Mouse (Mus musculus): ENCODE measurements at regions not wholly inside any gene's neighbourhood (a gene's known extent, or its start where the extent isn't known, plus 50 kb on each side); places are given as distances from the start of the nearest gene placed in this dataset.

DNA sequence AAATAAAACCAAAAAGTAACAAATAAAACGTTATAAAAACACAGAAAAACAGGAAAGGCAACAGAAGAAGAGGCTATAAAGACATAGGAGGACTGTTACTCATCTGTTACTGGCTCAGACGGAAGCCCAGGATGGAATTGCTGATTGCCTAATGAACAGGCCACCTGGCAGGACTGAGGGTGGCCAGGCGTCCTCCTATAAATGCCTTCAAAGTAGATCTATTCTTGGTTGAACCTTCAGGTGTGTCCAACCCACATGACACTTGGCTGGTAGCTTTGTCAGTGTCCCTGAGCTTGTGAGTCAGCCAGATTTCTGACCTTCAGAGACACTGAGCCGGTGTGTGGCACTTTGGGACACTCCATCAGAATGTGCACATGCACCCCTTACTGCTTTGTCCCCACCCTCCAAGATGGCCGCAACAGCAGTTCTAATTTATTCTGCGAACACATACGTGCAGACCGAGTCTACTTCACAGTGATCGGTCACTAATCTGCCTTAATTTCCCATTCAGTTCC lies 222.5 kb upstream of the Runx1 start:
- DNase-seq, result peak; percentile 24 to 52

DNA sequence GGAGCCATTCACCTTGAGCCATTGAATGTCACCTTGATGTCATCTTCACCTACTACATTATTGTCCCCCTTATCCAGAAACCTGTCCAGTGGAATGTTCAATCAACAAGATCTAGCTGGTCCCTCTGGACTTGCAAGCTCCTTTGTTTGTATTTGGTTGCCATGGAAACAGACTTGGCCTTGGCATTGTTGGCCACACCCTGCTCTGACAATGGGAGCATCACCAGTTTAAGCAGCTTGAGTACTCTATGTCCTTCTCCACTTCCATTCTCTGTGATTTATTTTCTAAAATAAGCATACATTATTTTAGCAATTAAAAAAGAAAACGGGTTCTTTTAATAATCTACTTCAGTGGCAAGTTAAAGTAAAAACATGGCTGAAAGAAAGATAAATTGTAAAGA lies 221.6 kb upstream of the Runx1 start:
- DNase-seq, result no peak

DNA sequence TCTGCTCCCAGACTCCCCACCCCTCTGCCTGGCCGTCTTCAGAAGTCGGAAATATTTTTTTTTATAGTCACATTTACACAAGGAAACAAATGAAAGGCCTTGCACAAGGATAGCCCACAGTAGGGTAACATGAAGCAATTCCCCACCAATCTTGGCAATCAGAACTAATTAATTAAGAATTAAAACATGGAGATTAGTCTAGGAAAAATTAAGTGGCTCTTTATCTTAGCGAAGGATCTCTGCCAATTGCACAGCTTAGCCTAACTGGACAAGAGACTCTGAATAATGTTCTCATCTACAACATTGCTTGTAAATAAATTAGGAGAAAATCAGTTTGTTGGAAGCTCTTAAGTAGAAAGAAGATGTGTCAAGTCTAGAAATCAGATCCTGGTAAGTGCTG lies 220.3 kb upstream of the Runx1 start:
- no peak for DNase-seq

DNA sequence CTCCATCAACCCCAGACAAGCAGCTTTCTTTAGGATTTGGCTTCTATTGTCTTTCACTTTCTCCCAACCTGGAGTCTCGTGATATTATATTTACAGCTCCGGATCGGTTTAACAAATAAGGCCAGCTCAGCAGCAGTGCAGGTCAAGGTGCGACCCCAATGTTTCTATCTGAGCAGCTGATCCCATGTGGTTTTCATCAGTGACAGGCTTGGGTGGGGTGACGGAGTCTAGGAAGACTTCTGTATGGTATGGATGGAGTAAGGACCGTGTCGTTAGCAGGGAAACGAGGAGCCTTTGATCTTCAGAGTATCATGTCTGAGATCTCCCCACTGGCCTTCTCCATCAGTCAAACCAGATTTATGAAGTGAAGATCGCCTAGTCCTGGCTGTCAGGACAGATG lies 217.4 kb upstream of the Runx1 start:
- no peak for DNase-seq

DNA sequence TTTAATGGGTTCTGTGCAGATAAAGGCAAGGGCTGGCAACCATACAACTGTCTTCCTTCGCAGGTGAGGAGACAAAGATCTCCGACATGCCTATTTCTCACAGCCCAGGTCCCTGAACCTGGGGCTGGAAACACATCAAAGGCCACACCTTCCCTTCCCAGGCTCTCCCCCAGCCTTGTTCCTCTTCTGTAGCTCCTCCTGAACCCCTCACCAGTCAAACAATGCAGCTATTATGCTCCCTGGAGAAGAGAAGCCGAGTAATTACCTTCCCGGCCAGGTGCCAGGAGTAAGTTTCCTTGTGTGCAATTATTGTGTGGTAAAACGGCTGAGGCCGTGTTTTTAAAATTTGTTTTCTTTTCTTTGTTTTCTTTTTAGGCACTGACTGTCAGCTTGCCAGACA lies 217.0 kb upstream of the Runx1 start:
- DNase-seq, result no peak

DNA sequence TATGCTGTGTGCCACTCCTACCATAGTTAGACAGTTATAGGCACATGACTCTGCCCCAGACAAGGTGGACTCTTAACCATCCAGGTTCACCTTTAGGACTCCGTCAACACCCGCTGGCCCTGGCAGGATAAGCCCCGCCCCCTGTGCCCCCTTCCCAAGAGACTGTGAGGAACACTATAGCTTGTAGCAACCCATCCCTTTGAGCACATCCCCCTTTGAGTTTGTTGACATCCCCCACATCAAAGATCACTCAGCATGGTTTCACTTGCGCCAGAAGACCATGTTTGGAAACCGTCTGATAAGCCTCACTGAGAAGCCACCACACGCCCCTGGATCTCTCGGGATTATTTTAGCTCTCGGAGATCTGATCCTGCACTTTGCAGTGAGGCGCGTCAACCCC lies 216.5 kb upstream of the Runx1 start:
- no peak for DNase-seq

DNA sequence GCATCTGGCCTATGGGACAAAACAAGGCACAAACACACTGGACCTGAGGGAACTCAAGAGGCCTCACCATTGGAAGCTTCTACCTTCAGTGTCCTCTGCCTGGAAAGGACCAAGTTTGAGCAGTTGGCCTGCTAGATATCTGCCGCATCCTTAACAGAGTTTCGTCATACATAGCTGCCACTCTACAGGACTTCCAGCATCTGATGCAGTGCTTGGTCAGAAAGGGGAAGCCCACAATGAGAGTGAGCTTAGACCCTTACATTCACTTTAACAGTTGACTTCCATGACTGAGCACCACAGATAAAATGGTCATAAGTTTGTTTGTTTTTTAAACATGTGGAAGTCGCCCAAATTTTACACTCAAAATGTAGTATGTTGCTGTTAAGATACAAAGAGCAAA lies 215.9 kb upstream of the Runx1 start:
- DNase-seq, result no peak

DNA sequence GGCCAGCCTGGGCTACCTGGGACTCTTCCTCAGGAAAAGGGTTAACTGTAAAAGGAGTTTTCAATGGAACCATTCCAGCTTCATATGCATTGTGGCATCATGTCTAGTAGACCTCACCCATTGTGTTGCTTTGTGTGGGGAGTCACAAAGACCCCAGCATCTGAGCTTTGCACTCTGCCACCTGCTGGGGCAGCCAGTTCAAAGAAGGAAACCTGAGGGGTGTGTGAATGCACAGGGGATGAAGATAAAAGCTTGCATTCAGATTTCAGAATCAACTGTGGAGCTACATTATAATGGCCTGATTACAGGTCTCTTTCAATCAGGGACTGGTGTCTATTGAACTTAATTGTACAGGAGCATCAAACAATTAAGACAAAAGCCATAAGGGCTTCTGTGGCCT lies 215.4 kb upstream of the Runx1 start:
- DNase-seq, result no peak

DNA sequence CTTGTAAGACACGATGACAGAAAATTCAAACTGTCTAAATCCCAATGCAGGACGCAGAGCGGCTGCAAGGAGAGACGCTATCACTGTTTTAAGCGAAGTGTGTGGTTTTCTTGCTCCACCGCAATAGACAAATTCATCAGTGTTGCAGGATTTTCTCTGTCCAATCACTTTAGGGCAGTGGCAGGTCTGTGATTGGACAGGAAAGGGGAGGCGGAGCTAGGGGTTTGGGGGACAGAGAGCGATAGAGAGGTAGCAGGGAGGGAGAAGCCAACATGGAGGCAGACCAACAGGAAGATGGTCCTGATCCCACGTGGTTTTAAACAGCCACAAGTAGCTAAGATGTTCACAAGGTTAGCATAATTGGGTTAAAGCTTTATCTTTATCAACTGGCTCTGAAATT lies 209.7 kb upstream of the Runx1 start:
- DNase-seq, result no peak

DNA sequence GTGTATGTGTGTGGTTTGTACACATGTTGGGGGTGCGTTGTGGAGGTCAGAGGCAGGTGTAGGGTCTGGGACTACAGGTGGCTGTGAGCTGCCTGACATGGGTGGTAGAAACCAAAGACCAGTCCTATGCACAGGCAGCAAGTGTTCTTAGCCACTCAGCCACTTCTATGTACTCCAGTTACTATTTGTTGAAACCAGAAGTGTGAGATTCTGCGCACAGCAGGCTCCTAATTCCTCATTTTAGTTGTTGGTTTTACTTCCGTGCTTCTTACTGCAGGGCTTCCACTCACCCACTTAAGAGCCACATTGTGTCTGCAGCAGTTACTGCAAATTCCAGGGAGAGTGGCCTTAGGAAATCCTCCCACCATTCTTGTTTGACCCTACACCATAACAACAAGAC lies 208.0 kb upstream of the Runx1 start:
- no peak for DNase-seq

DNA sequence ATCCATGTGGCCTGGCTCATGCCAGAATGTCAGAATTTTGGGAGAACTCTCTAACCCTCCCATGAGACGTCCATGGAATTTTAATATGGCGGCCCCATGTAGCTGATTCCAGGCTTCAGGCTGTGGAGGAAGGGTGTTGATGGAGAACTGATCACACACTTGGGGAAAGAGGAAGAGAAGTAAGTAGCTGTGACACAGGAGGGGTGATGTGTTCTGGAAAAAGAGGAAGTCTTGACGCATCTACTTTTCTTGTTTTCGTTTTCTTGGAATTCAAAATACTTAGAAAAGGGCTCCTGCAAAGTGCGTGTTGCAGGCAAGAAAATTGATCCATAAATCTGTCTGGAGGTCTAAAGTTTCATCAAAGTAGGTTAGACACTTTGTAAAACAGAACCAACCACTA lies 205.7 kb upstream of the Runx1 start:
- DNase-seq, result no peak

DNA sequence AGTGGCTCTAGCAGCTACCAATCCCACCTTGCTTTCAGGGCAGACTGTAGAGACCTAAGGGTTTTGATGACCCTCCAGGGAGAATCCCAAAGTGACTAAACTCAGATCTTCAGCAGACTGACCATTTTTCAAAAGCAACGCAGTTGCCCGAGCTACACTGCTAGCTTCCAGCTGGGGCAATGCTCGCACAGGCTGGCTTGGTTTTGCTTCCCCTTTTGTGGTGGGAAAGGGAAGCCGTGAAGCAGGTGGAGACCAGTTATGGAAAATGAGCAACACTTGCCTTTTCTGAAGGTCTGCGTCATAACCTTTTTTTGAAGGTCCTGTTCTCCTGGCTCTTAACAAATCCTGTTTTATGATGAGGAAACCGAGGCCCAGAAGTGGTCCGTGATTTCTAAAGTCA lies 202.7 kb upstream of the Runx1 start:
- DNase-seq, result no peak

DNA sequence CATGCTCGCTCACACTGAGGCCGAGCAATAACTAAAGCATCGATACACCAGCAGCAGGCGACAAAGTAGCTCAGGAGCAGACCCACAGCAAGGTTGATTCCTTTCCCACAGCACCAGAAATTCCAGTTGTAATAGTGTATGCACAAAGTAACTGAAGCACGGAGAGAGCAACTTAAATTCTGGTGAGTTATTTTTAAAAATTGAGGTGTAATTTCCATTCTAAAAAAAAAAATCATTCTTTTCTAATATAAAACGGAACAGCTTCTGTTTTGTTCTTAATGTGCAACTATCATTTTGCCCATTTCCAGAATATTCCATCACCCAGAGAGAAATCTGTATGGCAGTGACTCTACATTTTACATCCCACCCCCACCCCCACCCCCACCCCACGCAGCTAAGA lies 202.1 kb upstream of the Runx1 start:
- no peak for DNase-seq

DNA sequence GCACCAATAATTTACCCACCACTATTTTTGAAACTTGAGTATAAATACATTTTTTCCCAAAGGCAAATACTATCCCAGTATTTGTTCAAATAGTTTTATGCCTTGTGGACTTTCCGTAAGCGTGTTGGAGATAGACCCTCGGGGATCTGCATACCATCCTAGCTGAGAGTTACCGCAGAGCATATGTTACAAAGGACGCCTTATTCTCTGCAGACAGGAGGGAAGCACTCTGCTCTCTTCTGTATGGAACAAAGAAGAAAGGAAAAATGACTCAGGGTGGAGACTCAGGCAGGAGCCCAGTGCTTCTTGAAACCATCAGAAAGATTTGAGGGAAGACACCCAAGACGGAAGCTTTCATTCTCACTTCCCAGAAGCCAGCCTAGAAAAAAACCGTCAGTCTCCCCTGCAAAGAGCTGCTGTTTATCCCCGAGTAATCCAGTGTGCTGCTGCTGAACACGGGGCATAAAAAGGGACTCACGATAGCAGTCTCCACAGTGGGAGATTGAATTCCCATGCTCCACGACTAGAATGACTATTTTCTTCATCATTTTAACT lies 200.2 kb upstream of the Runx1 start:
- DNase-seq, result no peak

DNA sequence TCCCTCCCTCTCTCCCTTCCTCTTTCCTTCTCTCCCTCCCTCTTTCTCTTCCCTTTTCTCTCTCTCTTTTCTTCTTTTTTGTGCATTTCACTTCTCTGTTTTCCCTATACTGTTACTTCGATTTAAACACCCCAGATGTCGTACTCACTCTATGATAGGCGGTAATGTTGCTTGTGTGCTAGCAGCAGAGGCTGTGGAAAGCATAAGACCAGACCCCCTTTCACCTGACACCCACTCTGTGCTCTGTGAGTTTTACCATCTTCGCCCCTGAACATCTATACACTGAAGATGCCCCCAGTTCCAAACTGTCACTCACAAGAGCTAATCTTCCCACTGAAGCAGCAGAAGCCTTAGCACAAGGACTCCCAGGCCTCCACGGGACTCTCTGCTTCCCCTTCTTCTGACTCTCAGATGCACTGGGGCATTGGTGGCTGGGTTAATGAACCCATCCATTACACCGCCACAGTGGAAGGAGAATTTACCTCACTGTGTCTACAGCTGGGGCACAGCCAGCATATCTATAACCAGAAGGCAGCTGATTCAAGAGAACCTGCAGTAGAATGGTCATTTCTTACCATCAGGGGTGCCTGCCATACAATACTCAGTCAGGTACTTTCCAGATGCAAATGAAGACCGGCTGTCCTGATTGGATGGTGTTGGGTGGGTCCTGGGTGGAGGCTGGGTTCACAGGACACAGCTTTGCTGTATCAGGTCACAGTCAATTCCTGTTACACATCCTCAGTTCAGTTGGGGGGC lies 194.0 kb upstream of the Runx1 start:
- DNase-seq, result no peak

DNA sequence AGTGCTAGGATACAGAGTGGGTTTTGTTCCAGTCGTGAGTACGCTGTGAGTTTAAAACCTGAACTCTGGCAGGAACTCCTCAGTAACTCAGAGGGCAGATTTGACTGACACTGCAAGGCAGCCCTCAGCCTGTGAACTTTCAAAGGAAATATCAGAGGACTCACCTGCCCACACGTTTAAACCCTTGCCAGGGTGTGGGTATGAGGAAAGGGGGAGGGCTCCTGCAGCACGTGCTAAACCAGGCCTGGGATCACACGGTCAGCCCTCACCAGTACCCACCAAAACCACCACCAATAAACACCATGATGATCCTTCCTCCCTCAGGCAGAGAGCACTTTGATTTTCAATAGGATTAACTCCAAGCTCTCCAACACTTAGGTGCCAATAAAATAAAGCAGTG lies 192.8 kb upstream of the Runx1 start:
- DNase-seq, result no peak

DNA sequence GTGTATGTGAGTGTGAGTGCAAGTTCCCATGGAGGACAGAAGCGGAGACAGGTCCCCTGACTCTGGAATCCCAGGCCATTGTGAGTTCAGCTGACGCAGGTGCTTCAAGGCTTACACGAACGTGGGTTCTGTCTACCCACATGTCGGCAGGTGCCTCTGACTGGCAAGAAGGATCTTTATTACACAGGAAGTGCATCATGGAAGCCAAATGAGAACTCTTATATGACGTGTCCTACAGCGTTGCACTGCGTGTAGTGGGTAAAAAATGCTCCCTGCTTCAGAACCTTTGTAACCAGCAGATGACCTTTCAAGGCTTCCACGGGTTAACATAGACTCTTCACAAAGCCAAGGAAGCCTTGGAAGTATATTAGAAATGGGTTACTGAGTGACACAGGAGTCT lies 191.1 kb upstream of the Runx1 start:
- DNase-seq, result no peak

DNA sequence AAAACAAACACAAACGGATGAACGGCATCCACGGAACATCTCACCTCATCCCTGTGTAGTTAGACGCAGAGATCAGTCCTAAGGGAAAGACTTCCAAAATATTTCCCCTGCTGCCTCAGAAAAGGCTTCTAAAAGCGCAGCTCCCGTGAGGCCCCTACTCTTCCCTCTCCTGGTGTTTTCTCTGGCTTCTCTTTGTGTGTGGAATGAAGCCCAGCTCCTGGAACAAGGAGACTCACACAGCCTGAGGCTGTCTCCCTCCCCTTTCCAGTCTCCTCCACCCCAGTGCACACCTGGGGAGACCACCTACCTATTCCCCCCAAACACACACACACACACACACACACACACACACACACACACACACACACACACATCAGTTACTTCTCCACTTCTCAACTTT lies 189.7 kb upstream of the Runx1 start:
- no peak for DNase-seq

DNA sequence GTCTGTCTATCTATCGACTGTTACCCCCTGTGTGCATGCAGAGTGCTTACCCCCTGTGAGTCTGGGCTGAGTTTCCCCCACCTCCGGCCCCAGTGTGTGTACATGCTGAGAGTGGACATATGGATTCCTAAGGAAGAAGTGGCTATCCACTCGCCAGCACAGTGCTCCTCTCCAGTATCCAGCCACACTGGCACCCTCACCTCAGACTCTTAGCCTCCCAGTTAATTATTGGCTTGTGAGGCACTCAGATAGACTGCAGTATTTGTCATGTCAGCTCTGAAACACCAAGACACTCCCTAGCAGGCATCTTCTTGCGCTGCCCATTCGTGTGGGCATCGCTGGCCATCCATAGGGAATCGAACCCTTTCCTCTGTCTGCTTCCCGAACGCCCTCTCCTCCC lies 189.0 kb upstream of the Runx1 start:
- no peak for DNase-seq

DNA sequence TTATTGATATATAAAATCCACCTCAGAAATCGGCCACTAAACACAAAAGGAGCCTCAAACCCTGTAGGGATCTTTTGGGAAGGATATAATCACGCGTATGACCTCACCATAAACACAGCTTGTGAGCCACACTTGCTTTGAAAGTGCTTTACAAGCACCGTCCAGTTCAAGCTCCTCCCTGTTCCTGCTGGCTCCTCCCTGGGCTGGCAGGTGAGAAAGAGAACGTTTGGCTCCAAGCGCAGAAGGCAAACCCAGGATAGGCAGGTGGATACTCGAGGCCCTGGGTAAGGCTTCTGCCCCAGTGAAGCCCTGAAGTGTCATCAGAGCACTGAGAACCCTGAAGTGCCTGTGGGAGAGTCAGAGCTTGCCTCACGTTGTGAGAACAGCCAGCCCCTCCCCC lies 187.9 kb upstream of the Runx1 start:
- no peak for DNase-seq

DNA sequence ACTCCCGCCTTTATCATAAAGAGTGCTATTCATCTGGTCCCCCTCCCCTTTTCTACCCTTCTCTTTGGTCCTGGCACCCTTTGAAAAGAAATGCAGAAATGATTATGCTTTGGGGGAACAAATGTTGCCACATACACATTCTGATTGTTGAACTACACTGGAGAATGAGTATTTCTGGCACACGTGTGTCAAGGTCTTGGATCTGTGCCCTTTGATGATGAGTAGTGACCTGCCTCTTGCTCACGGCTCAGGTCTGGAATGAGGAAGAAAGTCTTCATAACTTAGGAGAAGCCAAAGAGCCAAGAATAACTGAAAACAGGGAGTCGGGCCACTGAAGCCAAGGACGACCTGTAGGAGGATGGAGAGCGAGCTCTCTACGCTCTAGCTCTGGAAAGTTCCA lies 187.3 kb upstream of the Runx1 start:
- DNase-seq, result no peak

DNA sequence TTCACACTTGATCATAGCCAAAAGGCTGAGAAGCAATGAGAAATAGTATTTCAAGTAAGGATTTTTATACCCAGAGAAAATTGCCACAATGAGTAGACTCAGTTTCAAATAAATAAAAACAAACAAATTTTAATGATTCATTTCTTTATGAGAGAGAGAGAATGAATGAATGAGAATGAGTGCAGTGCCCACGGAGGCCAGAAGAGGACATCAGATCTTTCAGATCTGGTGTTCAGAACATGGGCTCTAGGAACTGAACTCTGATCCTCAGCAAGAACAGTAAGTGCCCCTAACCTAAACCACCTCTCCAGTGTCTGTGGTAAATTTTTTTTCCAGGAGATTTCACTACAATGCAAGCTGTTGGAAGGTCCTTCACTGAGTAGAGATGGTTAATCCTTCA lies 185.5 kb upstream of the Runx1 start:
- DNase-seq, result no peak

DNA sequence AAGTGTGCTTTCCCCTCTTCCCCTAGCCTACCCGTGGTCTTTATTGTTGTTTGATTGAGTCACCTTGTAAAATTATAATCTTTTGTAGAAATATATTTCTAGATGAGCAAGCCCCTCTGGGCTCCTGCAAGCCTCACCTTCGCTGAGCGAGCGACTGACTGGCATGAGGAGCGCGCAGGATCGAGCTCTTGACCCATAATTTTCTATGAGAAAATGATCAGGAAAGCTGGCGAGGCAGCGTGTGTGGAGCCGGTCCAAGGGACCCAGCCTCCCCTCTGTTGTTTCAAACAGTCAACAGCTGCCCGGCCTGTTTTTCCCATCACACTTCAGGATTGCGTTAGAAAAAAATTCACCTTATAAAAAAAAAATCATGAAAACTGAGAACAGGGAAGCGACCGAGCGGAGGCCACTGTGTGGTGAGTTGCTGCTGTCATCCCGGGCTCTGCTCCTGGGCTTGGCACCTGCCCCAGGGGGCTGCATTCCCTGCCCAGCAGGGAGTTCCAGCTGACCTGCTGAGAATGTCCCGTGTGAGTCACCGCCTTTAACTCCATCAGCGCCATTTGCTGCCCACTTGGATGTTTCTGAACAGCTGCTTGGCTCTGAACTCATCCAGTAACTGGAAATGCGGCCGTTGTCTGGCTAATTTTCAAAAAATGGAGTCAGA lies 180.5 kb upstream of the Runx1 start:
- peak; percentile 50 to 61 for DNase-seq

DNA sequence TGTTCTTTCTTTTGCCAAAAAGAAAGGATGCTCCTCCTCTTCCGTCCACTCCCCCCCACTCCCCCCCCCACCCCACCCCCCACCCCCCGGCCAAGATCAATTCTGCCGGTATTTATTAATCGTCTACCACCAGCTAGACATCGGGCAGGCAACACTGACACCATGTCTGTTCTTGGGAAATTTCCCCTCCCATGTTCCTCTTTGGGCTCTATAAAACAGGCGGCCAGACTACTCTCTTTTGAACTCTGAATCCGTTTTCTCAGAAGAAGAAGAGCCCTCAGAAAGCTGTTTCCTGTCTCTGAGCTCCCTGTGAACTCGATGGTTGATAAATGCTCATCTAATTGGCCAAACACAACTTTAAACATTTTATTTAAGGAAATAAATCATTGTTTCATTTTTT lies 179.5 kb upstream of the Runx1 start:
- no peak for DNase-seq

DNA sequence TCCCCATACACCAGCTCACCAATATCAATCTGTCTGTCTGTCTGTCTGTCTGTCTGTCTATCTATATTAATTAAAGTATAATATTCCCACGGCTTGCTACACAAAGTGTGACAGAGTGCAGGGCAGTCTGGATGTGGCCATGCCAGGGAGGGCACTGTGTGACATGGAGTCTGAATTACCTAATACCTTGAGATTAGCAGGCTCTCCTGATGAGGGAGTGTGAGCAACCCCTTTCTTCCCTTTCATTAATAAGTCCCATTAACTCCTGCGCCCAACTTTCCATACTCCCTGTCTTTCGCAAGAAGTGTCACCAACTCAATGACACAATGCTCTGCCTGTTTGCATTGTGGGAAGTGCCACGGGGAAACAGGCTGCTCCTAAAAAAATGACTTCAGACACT lies 177.9 kb upstream of the Runx1 start:
- no peak for DNase-seq

Data from cerebellum, postnatal 25 days (tissue).